Mouse (Mus musculus): ENCODE data around the gene Ass1.

DNA sequence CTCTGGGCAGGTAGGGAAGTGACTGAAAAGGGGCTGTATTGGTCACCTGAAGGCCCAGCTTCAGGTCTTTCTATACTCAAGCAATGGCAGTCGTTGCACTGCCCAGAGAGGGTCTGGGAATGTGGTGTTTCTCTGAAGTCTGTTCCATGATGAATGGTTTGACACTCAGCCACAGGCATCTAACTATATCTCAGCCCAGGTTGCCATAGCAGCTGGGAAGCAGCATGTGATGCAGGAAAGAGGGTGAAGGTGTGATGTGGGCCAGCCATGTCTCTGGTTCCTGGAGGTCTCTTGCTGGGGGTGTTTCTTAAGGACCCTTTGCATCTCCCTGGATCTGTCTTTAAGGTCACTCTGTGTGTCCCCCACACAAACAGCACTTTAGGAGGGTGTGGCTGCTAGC, 26.1 kb downstream of the Ass1 start:
- TF ChIP-seq CTCF (IDR thresholded peaks at IDR 0.05; ENCODE audit: low read depth, low read length) (no peak), POLR2A (IDR thresholded peaks at IDR 0.05; ENCODE audit: extremely low read depth, insufficient read depth, low read length) (no peak)

All from liver, adult 2 months (tissue).